Mouse (Mus musculus): Measurements from ENCODE around the gene Catsperg1.

DNA sequence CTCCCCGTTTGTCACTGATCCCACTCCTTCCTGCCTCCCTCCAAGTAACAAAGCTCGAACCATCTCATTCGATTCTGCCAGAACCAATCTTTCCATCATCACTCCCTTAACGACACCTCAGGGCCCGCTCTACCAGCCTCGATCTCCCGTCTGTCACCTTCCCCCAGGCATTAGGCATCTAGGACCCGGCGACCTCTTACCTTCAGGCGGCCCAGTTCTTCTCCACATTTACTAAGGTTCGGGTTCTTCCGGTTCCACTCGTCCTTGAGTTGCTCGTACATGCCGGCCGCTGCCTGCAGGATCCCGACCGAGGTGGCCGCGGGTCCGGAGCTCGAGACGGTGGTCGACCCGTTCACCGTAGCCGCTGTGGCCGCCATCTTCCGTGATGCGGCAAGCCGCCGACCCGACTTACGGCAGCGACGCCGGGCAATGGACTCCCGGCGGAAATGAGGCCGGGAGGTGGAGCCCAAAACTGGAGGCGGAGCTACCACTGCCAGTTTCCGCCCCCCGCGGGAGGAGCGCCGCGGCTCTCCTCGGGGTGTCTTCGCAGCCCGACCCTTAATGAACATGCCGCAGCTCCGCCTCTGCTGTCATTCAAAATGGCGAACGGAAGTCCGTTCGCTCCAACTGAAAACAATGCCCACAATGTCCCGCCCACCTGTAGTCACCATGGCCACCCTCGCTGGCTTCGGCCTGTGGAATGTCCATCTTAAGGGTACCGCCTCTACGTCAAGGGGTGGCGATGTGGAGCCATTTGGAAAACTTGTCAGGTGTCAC is 33.6 kb downstream of the Catsperg1 start, which contains the start of gene Psmd8:
- TF ChIP-seq CTCF (IDR thresholded peaks at IDR 0.05; ENCODE audit: control insufficient read depth, insufficient read depth, insufficient replicate concordance, low read depth, low read length): peak; percentile 23; the same call in 1 of the 2 replicates
- peak; percentile 85 for TF ChIP-seq POLR2A (IDR thresholded peaks at IDR 0.05; ENCODE audit: control insufficient read depth, low read depth, low read length)
